Mouse (Mus musculus) forebrain, embryonic 14.5 days (tissue): ENCODE measurements at regions not wholly inside any gene's neighbourhood (a gene's known extent, or its start where the extent isn't known, plus 50 kb on each side); places are given as distances from the start of the nearest gene placed in this dataset.

ENCODE experiments used
- ATAC-seq: fragments of 200-750 bp; cut with Nextera tagmentation; 2 replicates; pipeline ENCODE4 v1.8.0; 2017; ENCODE audit warnings: mild to moderate bottlenecking, moderate library complexity
- DNase-seq: peaks from one replicate; pipeline ENCODE4 v3.0.0-alpha.2; 2015; ENCODE audit warnings: low spot score
- H3K27ac ChIP-seq: fragments of 300-500 bp; sonication (generic); 2 replicates; pipeline ENCODE4 v1.5.1; 2014; ENCODE audit warnings: low read depth, mild to moderate bottlenecking, control low read depth, low read length, moderate library complexity
- H3K27me3 ChIP-seq: fragments of 300-500 bp; sonication (generic); replicated peaks from 2 replicates; pipeline ENCODE4 v1.6.1; 2014; ENCODE audit warnings: low read length, control low read depth, mixed read lengths; ENCODE audit not compliant: control insufficient read depth, insufficient read depth
- H3K36me3 ChIP-seq: fragments of 300-500 bp; sonication (generic); 2 replicates; pipeline ENCODE4 v1.6.1; 2014; ENCODE audit warnings: low read length, control low read depth; ENCODE audit not compliant: control insufficient read depth, insufficient read depth
- H3K4me1 ChIP-seq: fragments of 300-500 bp; sonication (generic); 2 replicates; pipeline ENCODE4 v1.6.1; 2014; ENCODE audit warnings: antibody characterized with exemption, low read length, control low read depth; ENCODE audit not compliant: control insufficient read depth, insufficient read depth
- H3K4me2 ChIP-seq: fragments of 300-500 bp; sonication (generic); 2 replicates; pipeline ENCODE4 v1.6.1; 2014; ENCODE audit warnings: mild to moderate bottlenecking, control low read depth, low read length
- H3K4me3 ChIP-seq: fragments of 300-500 bp; sonication (generic); 2 replicates; pipeline ENCODE4 v1.5.1; 2014; ENCODE audit warnings: low read depth, low read length, control low read depth
- H3K9ac ChIP-seq: fragments of 300-500 bp; sonication (generic); 2 replicates; pipeline ENCODE4 v1.6.1; 2014; ENCODE audit warnings: mild to moderate bottlenecking, low read length, control low read depth, moderate library complexity
- H3K9me3 ChIP-seq: fragments of 300-500 bp; sonication (generic); replicated peaks from 2 replicates; pipeline ENCODE4 v1.6.1; 2016; ENCODE audit warnings: low read length, control low read depth, mixed read lengths; ENCODE audit not compliant: control insufficient read depth
- WGBS: fragments of 180-500 bp; shearing (Covaris S2); extraction: QIAGEN DNeasy Blood & Tissue Kit; methylation state at CpG from one replicate; pipeline ENCODE4 v1.1.7; 2014; 5-methylcytosine and 5-hydroxymethylcytosine counted together

DNA sequence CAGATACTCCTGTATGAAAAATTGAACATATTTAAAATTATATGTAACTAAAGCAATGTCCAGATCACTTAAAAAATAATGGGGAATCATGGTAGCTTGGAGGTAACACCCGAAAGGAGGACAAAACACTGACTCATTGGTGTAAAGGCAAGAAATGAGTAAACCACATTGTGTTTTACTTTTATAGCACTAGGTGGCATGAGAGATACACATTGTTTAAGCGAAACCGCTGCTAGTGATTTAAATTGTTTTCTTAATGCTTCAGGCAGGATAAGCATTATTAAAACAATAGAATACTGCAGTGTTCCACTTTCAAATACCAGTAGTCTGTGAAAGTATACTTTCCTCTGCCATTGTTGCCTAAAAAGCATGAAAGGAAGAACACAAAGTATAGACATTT lies 158.5 kb upstream of the 4930595M18Rik start:
- no peaks in the 10 kb centered on the region for H3K36me3 ChIP-seq
- peak; percentile 39 for DNase-seq
- H3K4me2 ChIP-seq: no peak overlapping the region
- H3K27me3 ChIP-seq: no peaks in the 10 kb centered on the region
- no peak for ATAC-seq
- no peaks in the 10 kb centered on the region for H3K4me1 ChIP-seq
- H3K27ac ChIP-seq: no peak overlapping the region
- no peak overlapping the region for H3K4me3 ChIP-seq
- 56% methylated on average over 3 of the region's 3 CpGs for WGBS
- H3K9me3 ChIP-seq: no peaks in the 10 kb centered on the region
- H3K9ac ChIP-seq: no peak overlapping the region
